Mouse (Mus musculus) testis, adult 2 months (tissue): ENCODE data around the gene Fxr2. TPM values are rescaled to one million over a fixed set of nuclear protein-coding genes. Genes with fewer than 3 reads are reported as not detected.
"Not testable (repeated sequence)": the region's sequence is repeated elsewhere in the genome, so short reads cannot be mapped to it uniquely, and the experiment has no call there.

Experiments
- H3K27ac ChIP-seq: fragments of 200-500 bp; 2 replicates; pipeline ENCODE4 v1.5.1; 2012; ENCODE audit warnings: low read depth, low read length; ENCODE audit not compliant: control insufficient read depth, insufficient read depth
- H3K27me3 ChIP-seq: fragments of 200-500 bp; 2 replicates; pipeline ENCODE4 v1.6.1; 2012; ENCODE audit warnings: mild to moderate bottlenecking, low read length, moderate library complexity; ENCODE audit not compliant: control insufficient read depth, insufficient read depth
- H3K36me3 ChIP-seq: fragments of 200-500 bp; 2 replicates; pipeline ENCODE4 v1.6.1; 2012; ENCODE audit warnings: mild to moderate bottlenecking, low read length; ENCODE audit not compliant: control insufficient read depth, insufficient read depth
- H3K4me1 ChIP-seq: fragments of 200-500 bp; 2 replicates; pipeline ENCODE4 v1.6.1; 2012; ENCODE audit warnings: low read length; ENCODE audit not compliant: control insufficient read depth, insufficient read depth
- H3K4me3 ChIP-seq: fragments of 200-500 bp; 2 replicates; pipeline ENCODE4 v1.5.1; 2012; ENCODE audit warnings: low read depth, mild to moderate bottlenecking, low read length, moderate library complexity, mixed read lengths; ENCODE audit not compliant: control insufficient read depth
- CTCF ChIP-seq: fragments of 200-500 bp; IDR thresholded peaks from 2 replicates; pipeline ENCODE4 v1.5.1; 2012; ENCODE audit warnings: low read depth, mild to moderate bottlenecking, inconsistent platforms, low read length, moderate library complexity; ENCODE audit not compliant: control insufficient read depth, insufficient read depth, insufficient replicate concordance
- POLR2A ChIP-seq: fragments of 200-500 bp; IDR thresholded peaks from 2 replicates; pipeline ENCODE4 v1.6.1; 2012; ENCODE audit warnings: low read depth, mild to moderate bottlenecking, inconsistent platforms, low read length, moderate library complexity; ENCODE audit not compliant: control insufficient read depth
- polyA plus RNA-seq: library from polyadenylated mRNA; depleted of rRNA; stranded (reverse); fragments of >200 nt; gene quantifications from 2 replicates; pipeline ENCODE4 v1.2.3, GENCODE M21; 2012; rRNA removed

Fxr2 gene
- polyA plus RNA-seq, 1 experiment = 63.3 TPM

DNA sequence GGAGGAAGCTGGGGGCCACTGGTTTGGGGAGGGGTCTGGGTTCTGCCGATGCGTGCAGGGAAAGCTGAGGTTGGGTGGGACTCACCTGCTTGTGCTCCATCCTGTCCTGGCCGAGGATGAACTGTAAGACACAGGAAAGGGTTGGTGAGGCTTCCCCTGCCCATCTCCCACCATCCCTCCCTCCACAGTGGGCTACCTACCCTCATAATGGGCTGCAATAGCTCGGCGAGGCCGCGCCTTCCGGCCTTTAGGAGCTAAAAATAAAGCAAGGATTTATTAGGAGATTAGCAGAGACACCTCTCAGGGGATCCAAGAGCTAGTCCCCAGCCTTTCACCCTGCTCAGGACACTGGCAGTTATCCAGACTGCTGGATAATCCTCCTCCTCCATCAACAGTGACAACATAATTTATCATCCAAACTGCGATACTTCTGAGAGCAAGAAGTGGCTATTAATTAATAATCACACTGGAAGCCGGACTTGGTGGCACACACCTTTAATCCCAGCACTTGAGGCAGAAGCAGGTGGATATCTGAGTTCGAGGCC is 60.7 kb downstream of the Fxr2 start:
- Histone ChIP-seq H3K4me1 (peaks cover 7% of the 10 kb centered on the region), H3K36me3 (no peaks in the 10 kb centered on the region), H3K27me3 (no peaks in the 10 kb centered on the region), H3K27ac (no peak overlapping the region), H3K4me3 (no peak overlapping the region)
- no peak for TF ChIP-seq POLR2A
- no peak for TF ChIP-seq CTCF

DNA sequence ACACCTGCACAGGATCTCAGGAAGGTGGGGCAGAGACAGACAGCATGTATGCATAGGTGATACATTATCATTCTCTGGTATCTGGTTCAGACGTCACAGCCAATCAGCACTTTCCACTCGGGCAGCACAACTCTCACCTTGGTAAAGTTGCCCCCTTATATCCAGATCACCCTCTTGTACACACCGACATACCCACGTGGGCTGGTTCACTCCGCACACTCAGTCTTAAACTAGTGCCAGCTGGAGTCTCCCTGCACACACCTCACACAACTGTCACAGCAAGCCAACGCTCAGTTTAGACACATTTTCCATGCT is 62.2 kb downstream of the Fxr2 start:
- peak overlapping the region; percentile 76 for H3K4me3 ChIP-seq
- H3K27me3 ChIP-seq = no peaks in the 10 kb centered on the region
- no peak overlapping the region for H3K27ac ChIP-seq
- H3K4me1 ChIP-seq = peaks cover 7% of the 10 kb centered on the region
- H3K36me3 ChIP-seq = no peaks in the 10 kb centered on the region
- TF ChIP-seq CTCF = no peak
- TF ChIP-seq POLR2A = no peak

DNA sequence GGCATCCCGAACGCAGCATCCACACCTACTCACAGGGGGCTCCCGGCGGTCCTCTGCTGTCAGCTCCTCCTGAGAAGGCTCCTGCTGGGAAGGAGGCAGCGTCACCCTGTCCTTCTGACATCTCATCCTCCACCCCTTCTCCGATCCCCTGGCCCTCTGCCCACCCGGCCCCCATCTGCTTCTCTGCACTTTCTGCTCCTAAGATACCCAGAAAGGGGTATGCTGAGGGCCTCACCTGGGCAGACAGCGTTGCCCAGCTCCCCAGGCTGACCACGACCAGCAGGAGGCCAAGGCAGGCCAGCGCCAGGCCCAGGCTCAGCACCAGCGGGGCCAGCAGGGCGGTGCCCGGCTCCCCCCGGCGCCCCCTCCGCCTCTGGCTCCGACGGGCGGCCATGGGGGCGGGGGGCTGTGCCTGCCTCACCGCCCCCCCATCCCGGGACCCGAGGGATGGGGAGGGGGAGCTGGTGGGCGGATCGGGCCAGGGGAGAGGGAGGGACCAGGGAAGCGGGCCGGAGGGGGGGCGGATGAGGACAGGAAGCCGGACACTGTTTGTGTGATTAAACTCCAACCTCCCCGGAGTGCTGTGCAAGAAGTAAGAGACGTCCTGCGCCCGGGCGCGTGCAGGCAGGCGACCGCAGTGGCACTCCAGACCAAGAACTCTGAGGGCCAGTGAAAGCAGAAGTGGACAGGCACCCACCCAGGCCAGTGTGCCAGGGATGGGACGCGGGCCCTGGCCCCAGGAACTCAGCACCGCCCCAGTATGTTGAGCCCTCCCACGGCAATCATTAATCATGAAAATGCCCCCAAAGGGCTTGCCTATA is 62.8 kb downstream of the Fxr2 start, which contains the start of the genes Tnfsf12 and Tnfsfm13:
Gene Tnfsf12, minus strand, starts transcription at position 489 of the 821 bp plus-strand sequence.
Gene Tnfsfm13, minus strand, starts transcription at position 738 of the 821 bp plus-strand sequence.
- Histone ChIP-seq H3K4me1 (peaks cover 7% of the 10 kb centered on the region), H3K27ac (peak within 1 kb of the TSS; percentile 76), H3K4me3 (peak within 1 kb of the TSS; percentile 76), H3K36me3 (no peaks in the 10 kb centered on the region), H3K27me3 (no peaks in the 10 kb centered on the region)
- no peak for TF ChIP-seq CTCF
- TF ChIP-seq POLR2A = peak; percentile 26; the same call in 1 of the 2 replicates

DNA sequence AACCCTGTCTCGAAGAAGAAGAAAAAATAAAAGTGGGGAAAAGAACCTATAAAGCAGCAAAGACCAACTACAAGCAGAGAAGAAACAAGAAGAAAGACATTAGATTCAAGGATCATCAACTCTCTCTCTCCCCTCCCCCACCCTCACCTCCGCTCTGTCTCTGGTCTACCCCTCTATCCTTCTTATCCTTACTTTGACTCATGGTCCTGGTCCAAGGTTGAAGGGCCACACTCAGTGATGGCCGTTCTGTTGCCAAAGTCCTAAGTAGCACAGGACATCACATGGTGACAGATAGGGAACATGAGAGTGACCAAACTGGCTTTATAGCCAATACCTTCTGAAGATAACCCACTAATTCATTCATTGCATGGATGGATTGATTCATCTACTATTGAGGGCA is 64.6 kb downstream of the Fxr2 start:
- no peaks in the 10 kb centered on the region for H3K36me3 ChIP-seq
- H3K27ac ChIP-seq = no peak overlapping the region
- peaks cover 7% of the 10 kb centered on the region for H3K4me1 ChIP-seq
- TF ChIP-seq CTCF = no peak
- no peak for TF ChIP-seq POLR2A
- H3K4me3 ChIP-seq = no peak overlapping the region
- H3K27me3 ChIP-seq = no peaks in the 10 kb centered on the region

DNA sequence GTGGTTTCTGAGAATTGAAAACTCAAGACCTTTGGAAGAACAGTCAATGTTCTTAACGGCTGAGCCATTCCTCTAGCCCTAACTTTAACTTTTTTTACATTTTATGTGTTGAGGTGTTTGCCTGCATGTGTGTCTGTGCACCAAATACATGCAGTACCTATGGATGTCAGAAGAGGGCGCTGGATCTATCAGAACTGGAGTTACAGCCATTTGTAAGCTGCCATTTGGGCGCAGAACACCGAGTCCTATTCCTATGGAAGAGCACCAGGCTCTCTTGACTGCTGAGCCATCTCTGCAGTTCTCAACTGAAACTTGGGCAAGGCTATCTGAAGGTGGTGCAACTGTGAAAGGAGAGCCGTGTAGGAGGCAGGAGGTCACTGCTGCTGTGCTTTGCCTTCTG is 65.8 kb downstream of the Fxr2 start:
- H3K27ac ChIP-seq = no peak overlapping the region
- H3K4me1 ChIP-seq = peaks cover 7% of the 10 kb centered on the region
- no peaks in the 10 kb centered on the region for H3K36me3 ChIP-seq
- no peaks in the 10 kb centered on the region for H3K27me3 ChIP-seq
- H3K4me3 ChIP-seq = no peak overlapping the region
- TF ChIP-seq CTCF = peak; percentile 42; the same call in 1 of the 2 replicates
- no peak for TF ChIP-seq POLR2A

DNA sequence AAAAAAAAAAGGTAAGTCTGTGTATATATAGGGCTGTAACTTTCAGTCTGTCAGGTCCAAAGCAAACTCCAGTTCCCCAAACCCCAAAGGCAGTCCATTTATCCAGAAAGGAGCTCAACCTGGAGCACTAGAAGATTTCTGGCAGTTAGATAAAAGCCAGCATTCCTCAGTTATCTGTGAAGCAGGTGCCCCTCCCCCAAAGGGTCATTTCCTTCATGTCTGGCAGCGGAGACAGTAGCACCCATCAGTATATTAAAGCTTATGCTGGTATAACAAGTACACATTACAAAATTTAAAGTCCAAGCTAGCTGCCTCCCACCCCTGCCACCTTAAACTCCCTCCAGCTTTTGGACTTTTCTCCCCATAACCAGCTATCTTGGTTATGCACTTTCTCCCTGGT is 66.8 kb downstream of the Fxr2 start:
- Histone ChIP-seq H3K27ac (no peak overlapping the region), H3K36me3 (no peaks in the 10 kb centered on the region), H3K4me3 (no peak overlapping the region), H3K4me1 (peaks cover 9% of the 10 kb centered on the region), H3K27me3 (no peaks in the 10 kb centered on the region)
- TF ChIP-seq POLR2A (no peak), CTCF (no peak)

DNA sequence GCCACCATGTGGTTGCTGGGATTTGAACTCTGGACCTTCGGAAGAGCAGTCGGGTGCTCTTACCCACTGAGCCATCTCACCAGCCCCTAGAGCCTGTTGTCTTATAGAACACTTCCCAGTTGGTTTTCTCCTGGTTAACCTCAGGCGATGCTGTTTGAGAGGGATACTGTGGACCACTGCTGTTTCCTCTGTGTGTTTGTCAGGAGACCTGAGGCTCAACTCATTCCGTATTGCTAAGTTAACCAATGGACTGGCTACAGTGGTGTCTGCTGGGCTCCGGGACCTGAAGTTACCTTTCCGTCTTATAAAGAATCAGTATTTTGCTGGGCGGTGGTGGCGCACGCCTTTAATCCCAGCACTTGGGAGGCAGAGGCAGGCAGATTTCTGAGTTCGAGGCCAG is 70.1 kb downstream of the Fxr2 start:
- not testable (repeated sequence) for H3K36me3 ChIP-seq, H3K27ac ChIP-seq, H3K27me3 ChIP-seq, H3K4me1 ChIP-seq, H3K4me3 ChIP-seq

Other genes with a start within 250 kb of the Fxr2 start
- gene Naa38, start 237.5 kb upstream of the Fxr2 start, polyA plus RNA-seq = 325 and 343 TPM in 2 replicates
- gene Cyb5d1, start 237.4 kb upstream of the Fxr2 start, polyA plus RNA-seq = 35.3 and 42.5 TPM in 2 replicates
- gene Tmem88, start 234.8 kb upstream of the Fxr2 start, polyA plus RNA-seq = 2.0 and 2.4 TPM in 2 replicates
- 8.0 and 8.6 TPM in 2 replicates for gene Kdm6b, start 219.3 kb upstream of the Fxr2 start, polyA plus RNA-seq
- 39.3 and 42.7 TPM in 2 replicates for gene Dnah2, start 83.9 kb upstream of the Fxr2 start, polyA plus RNA-seq
- gene Efnb3, start 72.8 kb upstream of the Fxr2 start, polyA plus RNA-seq = 2.7 and 3.3 TPM in 2 replicates
- gene Wrap53, start 52.7 kb upstream of the Fxr2 start, polyA plus RNA-seq = 9.5 and 9.7 TPM in 2 replicates
- gene Trp53, start 52.6 kb upstream of the Fxr2 start, polyA plus RNA-seq = 22.1 TPM in 2 replicates
- 27.9 and 40.5 TPM in 2 replicates for gene Atp1b2, start 27.0 kb upstream of the Fxr2 start, polyA plus RNA-seq
- gene Shbg, start 15.1 kb upstream of the Fxr2 start, polyA plus RNA-seq = 11.9 and 16.4 TPM in 2 replicates
- gene Sat2, start 11.0 kb upstream of the Fxr2 start, polyA plus RNA-seq = 7.0 and 9.4 TPM in 2 replicates
- 0.25 and 0.38 TPM in 2 replicates for gene Sox15, start 22.3 kb downstream of the Fxr2 start, polyA plus RNA-seq
- 41.9 and 42.5 TPM in 2 replicates for gene Mpdu1, start 29.7 kb downstream of the Fxr2 start, polyA plus RNA-seq
- gene Cd68, start 33.2 kb downstream of the Fxr2 start, polyA plus RNA-seq = 3.9 and 4.4 TPM in 2 replicates
- 166 and 210 TPM in 2 replicates for gene Eif4a1, start 39.4 kb downstream of the Fxr2 start, polyA plus RNA-seq
- 54.7 and 67.6 TPM in 2 replicates for gene Senp3, start 49.1 kb downstream of the Fxr2 start, polyA plus RNA-seq
- gene Tnfsf13, start 52.8 kb downstream of the Fxr2 start, polyA plus RNA-seq = 4.2 and 5.6 TPM in 2 replicates
- gene Tnfsf12, start 62.9 kb downstream of the Fxr2 start, polyA plus RNA-seq = 2.9 and 3.3 TPM in 2 replicates
- gene Tnfsfm13, start 63.1 kb downstream of the Fxr2 start, polyA plus RNA-seq = 1.3 and 1.9 TPM in 2 replicates
- gene Polr2a, start 125.6 kb downstream of the Fxr2 start, polyA plus RNA-seq = 54.7 and 75.8 TPM in 2 replicates
- 210 and 236 TPM in 2 replicates for gene Slc35g3, start 129.0 kb downstream of the Fxr2 start, polyA plus RNA-seq
- 5.1 and 6.0 TPM in 2 replicates for gene Zbtb4, start 132.9 kb downstream of the Fxr2 start, polyA plus RNA-seq
- 0.79 and 1.2 TPM in 2 replicates for gene Chrnb1, start 163.0 kb downstream of the Fxr2 start, polyA plus RNA-seq
- gene Fgf11, start 168.9 kb downstream of the Fxr2 start, polyA plus RNA-seq = 2.7 and 3.2 TPM in 2 replicates
- gene Tmem102, start 172.6 kb downstream of the Fxr2 start, polyA plus RNA-seq = 0.52 and 0.79 TPM in 2 replicates
- 136 and 193 TPM in 2 replicates for gene Gm39566, start 182.3 kb downstream of the Fxr2 start, polyA plus RNA-seq
- gene Spem2, start 185.5 kb downstream of the Fxr2 start, polyA plus RNA-seq = 758 and 858 TPM in 2 replicates
- gene Spem1, start 189.2 kb downstream of the Fxr2 start, polyA plus RNA-seq = 1,704 and 1,758 TPM in 2 replicates
- 2.4 and 2.7 TPM in 2 replicates for gene Nlgn2, start 204.8 kb downstream of the Fxr2 start, polyA plus RNA-seq
- 21.9 and 22.7 TPM in 2 replicates for gene Tmem256, start 205.5 kb downstream of the Fxr2 start, polyA plus RNA-seq
- 6.5 and 8.5 TPM in 2 replicates for gene Plscr3, start 213.4 kb downstream of the Fxr2 start, polyA plus RNA-seq
- 1.6 and 1.9 TPM in 2 replicates for gene Tnk1, start 225.7 kb downstream of the Fxr2 start, polyA plus RNA-seq
- 20.8 and 27.5 TPM in 2 replicates for gene Tmem95, start 245.0 kb downstream of the Fxr2 start, polyA plus RNA-seq
- 0.47 and 0.69 TPM in 2 replicates for gene Kctd11, start 248.4 kb downstream of the Fxr2 start, polyA plus RNA-seq